Mouse (Mus musculus): ENCODE measurements around the gene Prr15l. TPM values are rescaled to one million over a fixed set of nuclear protein-coding genes. Genes with fewer than 3 reads are reported as not detected.
A peak's percentile ranks its signal among the peaks of the same experiment; 100 is the strongest.

The Prr15l gene
- polyA plus RNA-seq (2014; fragmentation: Nextera tagmentation; extraction: Ambion mirVana) = 0.16 and 0.24 TPM in 2 replicates

DNA sequence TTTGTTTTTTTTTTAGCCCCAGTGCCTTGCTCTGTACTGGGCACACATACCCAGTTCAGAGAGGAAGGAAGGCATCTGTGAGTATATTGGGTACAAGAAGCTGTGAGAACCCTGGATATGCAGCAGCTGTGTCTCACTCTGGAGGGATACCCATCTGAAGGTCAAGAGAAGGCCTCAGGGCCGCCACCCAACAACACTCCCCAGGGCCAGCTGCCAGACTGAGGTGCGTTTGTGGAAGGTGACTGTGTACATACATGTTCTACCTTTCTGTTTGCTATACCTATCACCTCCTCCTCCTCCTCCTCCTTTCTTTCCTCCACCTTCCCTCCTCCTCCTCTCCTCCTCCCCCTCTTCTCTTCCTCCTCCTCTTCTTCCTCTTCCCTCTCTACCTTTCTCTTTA is at the start of gene Prr15l:
Prr15l (plus strand) TSS at position 17 of the 400 bp plus-strand sequence.
- H3K36me3 ChIP-seq (ENCODE audit: control insufficient read depth, insufficient read depth, low read length) = no peaks in the 10 kb centered on the region
- no peak within 1 kb of the TSS for H3K4me2 ChIP-seq (ENCODE audit: low read length)
- WGBS = 81% methylated on average over 2 of the region's 2 CpGs
- H3K27ac ChIP-seq (replicated peaks; ENCODE audit: low read depth, low read length) = no peak within 1 kb of the TSS
- DNase-seq (no peak), ATAC-seq (ENCODE audit: low FRiP score, low TSS enrichment) (no peak)
- H3K4me1 ChIP-seq (ENCODE audit: control insufficient read depth, insufficient read depth, low read length) = no peaks in the 10 kb centered on the region
- H3K9me3 ChIP-seq (ENCODE audit: control insufficient read depth, low read length) = no peaks in the 10 kb centered on the region
- H3K4me3 ChIP-seq (replicated peaks; ENCODE audit: low read depth, low read length) = no peak within 1 kb of the TSS
- H3K27me3 ChIP-seq (ENCODE audit: control insufficient read depth, insufficient read depth, low read length) = no peaks in the 10 kb centered on the region
- no peak within 1 kb of the TSS for H3K9ac ChIP-seq (replicated peaks; ENCODE audit: low read length)

- WGBS = 15% methylated on average over 3 of the region's 3 CpGs
- ATAC-seq (ENCODE audit: low FRiP score, low TSS enrichment) (no peak), DNase-seq (peak; percentile 18)
- Histone ChIP-seq H3K4me2 (ENCODE audit: low read length) (no peak overlapping the region), H3K27ac (replicated peaks; ENCODE audit: low read depth, low read length) (peak overlapping the region; percentile 100), H3K4me3 (replicated peaks; ENCODE audit: low read depth, low read length) (no peak overlapping the region), H3K9me3 (ENCODE audit: control insufficient read depth, low read length) (no peaks in the 10 kb centered on the region), H3K9ac (replicated peaks; ENCODE audit: low read length) (no peak overlapping the region), H3K36me3 (ENCODE audit: control insufficient read depth, insufficient read depth, low read length) (no peaks in the 10 kb centered on the region), H3K27me3 (ENCODE audit: control insufficient read depth, insufficient read depth, low read length) (no peaks in the 10 kb centered on the region), H3K4me1 (ENCODE audit: control insufficient read depth, insufficient read depth, low read length) (peaks cover 53% of the 10 kb centered on the region)
These were observed 49.2 kb upstream of the Prr15l start for GRCm38 (mm10) chr11:96878715-96879114.

DNA sequence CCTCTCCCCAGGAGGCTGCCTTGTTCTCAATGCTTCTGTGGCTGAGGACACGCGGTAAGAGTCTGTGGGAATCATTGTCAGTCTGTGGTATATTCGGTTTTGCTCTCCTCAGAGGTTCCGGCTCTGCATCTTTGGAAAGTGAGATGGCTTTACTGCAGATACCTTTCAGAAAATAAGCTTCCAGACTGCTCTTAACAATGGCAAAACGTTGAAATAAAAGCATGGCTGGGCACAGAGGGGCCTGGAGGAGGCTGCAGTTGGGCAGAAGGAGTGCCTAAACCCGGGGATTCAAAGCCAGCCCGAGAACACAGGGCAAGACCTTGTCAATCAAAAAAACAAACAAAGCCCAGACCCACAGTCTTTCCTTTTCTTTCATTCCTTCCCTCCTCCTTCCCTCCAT is 48.5 kb upstream of the Prr15l start:
- no peak overlapping the region for H3K9ac ChIP-seq (replicated peaks; ENCODE audit: low read length)
- H3K27ac ChIP-seq (replicated peaks; ENCODE audit: low read depth, low read length) = peak overlapping the region; percentile 100
- 5% methylated on average over 7 of the region's 7 CpGs for WGBS
- peaks cover 46% of the 10 kb centered on the region for H3K4me1 ChIP-seq (ENCODE audit: control insufficient read depth, insufficient read depth, low read length)
- no peak overlapping the region for H3K4me2 ChIP-seq (ENCODE audit: low read length)
- H3K36me3 ChIP-seq (ENCODE audit: control insufficient read depth, insufficient read depth, low read length) = no peaks in the 10 kb centered on the region
- ATAC-seq (ENCODE audit: low FRiP score, low TSS enrichment) (no peak), DNase-seq (peak; percentile 44)
- no peaks in the 10 kb centered on the region for H3K27me3 ChIP-seq (ENCODE audit: control insufficient read depth, insufficient read depth, low read length)
- no peaks in the 10 kb centered on the region for H3K9me3 ChIP-seq (ENCODE audit: control insufficient read depth, low read length)
- no peak overlapping the region for H3K4me3 ChIP-seq (replicated peaks; ENCODE audit: low read depth, low read length)

DNA sequence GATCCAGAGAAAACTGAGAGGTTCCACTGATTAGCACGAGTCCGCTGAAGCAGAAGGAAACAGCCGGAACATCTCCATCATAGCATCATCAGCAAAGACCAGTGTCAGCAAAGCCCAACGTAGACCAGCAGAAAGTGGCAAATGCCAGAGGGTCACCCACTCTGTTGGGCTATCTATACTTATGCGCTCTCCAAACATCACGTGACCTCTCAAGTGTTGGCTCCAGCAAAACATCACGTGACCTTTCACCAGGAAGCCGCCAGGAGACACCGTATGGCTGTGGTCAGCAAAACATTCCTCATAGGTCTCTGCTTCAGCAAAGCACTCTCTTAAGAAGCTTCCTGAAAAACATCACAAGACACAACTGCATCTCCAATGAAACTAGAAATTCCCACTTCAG is 47.6 kb upstream of the Prr15l start:
- WGBS = 94% methylated on average over 9 of the region's 9 CpGs
- Histone ChIP-seq H3K9ac (replicated peaks; ENCODE audit: low read length) (no peak overlapping the region), H3K9me3 (ENCODE audit: control insufficient read depth, low read length) (no peaks in the 10 kb centered on the region), H3K4me2 (ENCODE audit: low read length) (no peak overlapping the region), H3K27ac (replicated peaks; ENCODE audit: low read depth, low read length) (no peak overlapping the region), H3K27me3 (ENCODE audit: control insufficient read depth, insufficient read depth, low read length) (no peaks in the 10 kb centered on the region), H3K36me3 (ENCODE audit: control insufficient read depth, insufficient read depth, low read length) (no peaks in the 10 kb centered on the region), H3K4me1 (ENCODE audit: control insufficient read depth, insufficient read depth, low read length) (peaks cover 44% of the 10 kb centered on the region), H3K4me3 (replicated peaks; ENCODE audit: low read depth, low read length) (no peak overlapping the region)
- DNase-seq (no peak), ATAC-seq (ENCODE audit: low FRiP score, low TSS enrichment) (no peak)

- Histone ChIP-seq H3K4me3 (replicated peaks; ENCODE audit: low read depth, low read length) (no peak overlapping the region), H3K9ac (replicated peaks; ENCODE audit: low read length) (peak overlapping the region; percentile 27), H3K4me1 (ENCODE audit: control insufficient read depth, insufficient read depth, low read length) (peaks cover 24% of the 10 kb centered on the region), H3K36me3 (ENCODE audit: control insufficient read depth, insufficient read depth, low read length) (no peaks in the 10 kb centered on the region), H3K27ac (replicated peaks; ENCODE audit: low read depth, low read length) (peak overlapping the region; percentile 85), H3K27me3 (ENCODE audit: control insufficient read depth, insufficient read depth, low read length) (no peaks in the 10 kb centered on the region), H3K4me2 (ENCODE audit: low read length) (no peak overlapping the region), H3K9me3 (ENCODE audit: control insufficient read depth, low read length) (no peaks in the 10 kb centered on the region)
- DNase-seq = peak; percentile 74
- 9% methylated on average over 5 of the region's 5 CpGs for WGBS
- ATAC-seq (ENCODE audit: low FRiP score, low TSS enrichment) = peak; percentile 84
These were observed 42.0 kb upstream of the Prr15l start for GRCm38 (mm10) chr11:96885901-96886340.

DNA sequence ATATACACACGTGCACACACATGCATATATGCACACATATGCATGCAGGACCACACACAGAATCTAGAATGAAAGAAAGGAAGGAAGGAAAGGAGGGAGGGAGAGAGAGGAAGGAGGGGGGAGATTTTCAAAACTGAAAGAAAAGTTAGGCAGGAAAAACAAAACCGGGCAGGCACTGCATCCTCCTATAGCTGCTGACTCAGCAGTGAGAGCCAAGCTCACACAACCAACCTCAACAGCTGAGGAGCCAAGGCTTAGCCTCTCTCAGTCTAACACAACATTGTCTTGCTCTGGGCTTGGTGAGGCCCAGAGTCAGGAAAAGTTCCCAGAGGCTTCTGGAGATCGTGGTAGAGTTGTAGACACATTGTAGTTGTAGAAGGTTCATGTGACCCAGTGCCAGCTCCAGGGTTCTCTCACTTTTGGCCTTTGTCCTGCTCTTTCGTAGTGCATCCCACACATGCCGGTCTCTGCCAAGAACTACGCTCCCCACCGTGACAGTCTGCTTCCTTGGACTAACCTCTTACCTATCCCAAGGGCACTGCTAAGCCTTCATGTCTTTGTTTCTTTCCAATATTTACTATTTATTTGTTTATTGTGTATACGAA is 40.9 kb upstream of the Prr15l start:
- no peak for ATAC-seq (ENCODE audit: low FRiP score, low TSS enrichment)
- peak overlapping the region; percentile 85 for H3K27ac ChIP-seq (replicated peaks; ENCODE audit: low read depth, low read length)
- WGBS = 89% methylated on average over 8 of the region's 8 CpGs
- H3K4me3 ChIP-seq (replicated peaks; ENCODE audit: low read depth, low read length) = no peak overlapping the region
- H3K36me3 ChIP-seq (ENCODE audit: control insufficient read depth, insufficient read depth, low read length) = no peaks in the 10 kb centered on the region
- H3K4me1 ChIP-seq (ENCODE audit: control insufficient read depth, insufficient read depth, low read length) = peaks cover 24% of the 10 kb centered on the region
- no peaks in the 10 kb centered on the region for H3K27me3 ChIP-seq (ENCODE audit: control insufficient read depth, insufficient read depth, low read length)
- DNase-seq = no peak
- no peak overlapping the region for H3K4me2 ChIP-seq (ENCODE audit: low read length)
- no peaks in the 10 kb centered on the region for H3K9me3 ChIP-seq (ENCODE audit: control insufficient read depth, low read length)
- H3K9ac ChIP-seq (replicated peaks; ENCODE audit: low read length) = no peak overlapping the region

DNA sequence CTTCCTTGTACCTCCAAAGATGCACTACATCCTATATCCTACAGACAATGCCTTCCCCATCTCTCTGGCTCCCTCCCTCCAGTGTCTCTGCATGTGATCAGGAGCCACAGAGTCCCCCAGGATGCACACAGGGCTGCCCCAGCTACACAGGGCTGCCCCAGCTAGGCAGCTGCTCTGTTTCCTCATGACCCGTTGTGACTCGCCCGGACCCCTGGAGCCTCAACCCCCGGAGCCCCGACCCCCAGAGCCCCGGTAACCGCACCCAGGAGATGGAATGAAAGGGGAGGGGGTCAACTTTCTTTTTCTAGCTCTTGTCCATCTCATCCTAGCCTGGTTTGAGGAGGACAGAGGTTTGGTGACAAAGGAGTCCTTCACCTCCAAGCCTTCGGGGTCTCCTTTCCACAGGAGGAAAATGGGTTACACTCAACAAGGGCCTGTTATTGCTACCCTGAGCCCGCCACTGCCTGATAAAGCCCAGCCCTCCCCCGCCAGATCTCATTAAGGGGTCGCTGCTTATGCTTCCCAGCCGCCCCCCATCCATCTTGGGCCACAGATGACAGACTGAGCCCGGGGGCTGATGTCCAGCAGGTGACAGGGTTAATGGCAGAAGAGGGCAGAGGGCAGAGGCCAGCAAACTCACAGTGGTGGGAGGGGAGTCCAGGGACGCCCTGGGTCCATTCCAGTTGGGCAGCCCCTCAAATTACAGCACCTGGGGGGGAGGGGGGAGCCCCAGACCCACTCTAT is 35.9 kb upstream of the Prr15l start:
- H3K27ac ChIP-seq (replicated peaks; ENCODE audit: low read depth, low read length) = no peak overlapping the region

DNA sequence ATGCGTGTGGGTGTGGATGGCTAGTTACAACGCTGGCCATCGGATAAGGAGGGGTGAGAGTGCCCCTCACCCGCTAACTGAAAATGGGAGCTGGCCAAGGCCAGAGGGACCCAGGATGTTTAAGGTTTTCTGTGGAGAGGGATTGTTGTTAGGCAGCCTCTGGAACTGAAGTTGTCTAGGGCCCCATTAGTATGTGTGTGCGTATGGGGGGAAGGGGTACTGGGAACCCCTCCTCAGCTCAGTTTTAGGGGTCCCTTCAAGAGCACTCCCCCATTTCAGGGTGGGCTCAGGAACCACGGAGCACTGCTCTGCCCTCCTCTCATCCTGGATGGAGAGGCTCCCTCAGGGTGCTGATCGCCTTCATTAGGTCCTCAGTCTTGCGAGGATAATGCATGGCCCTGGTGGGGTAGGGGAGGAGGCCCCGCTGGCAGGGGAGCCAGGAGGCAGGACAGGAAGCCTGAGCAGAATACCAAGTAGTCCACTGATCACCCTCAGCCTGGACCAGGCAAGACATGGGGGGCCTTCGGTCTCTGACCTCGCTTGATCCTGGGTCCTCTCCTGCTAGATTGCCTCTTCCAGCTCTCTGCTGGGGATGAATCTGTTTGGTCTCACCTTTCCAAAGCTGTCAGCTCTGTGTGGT is 34.6 kb upstream of the Prr15l start:
- Histone ChIP-seq H3K9me3 (ENCODE audit: control insufficient read depth, low read length) (no peaks in the 10 kb centered on the region), H3K9ac (replicated peaks; ENCODE audit: low read length) (no peak overlapping the region; the same call in 1 of the 2 replicates), H3K4me2 (ENCODE audit: low read length) (no peak overlapping the region), H3K27me3 (ENCODE audit: control insufficient read depth, insufficient read depth, low read length) (no peaks in the 10 kb centered on the region), H3K27ac (replicated peaks; ENCODE audit: low read depth, low read length) (peak overlapping the region; percentile 72), H3K36me3 (ENCODE audit: control insufficient read depth, insufficient read depth, low read length) (no peaks in the 10 kb centered on the region), H3K4me1 (ENCODE audit: control insufficient read depth, insufficient read depth, low read length) (peaks cover 21% of the 10 kb centered on the region), H3K4me3 (replicated peaks; ENCODE audit: low read depth, low read length) (no peak overlapping the region)
- peak; percentile 57 for DNase-seq
- 41% methylated on average over 11 of the region's 11 CpGs for WGBS
- ATAC-seq (ENCODE audit: low FRiP score, low TSS enrichment) = no peak

More for the DNA sequence above, 35.9 kb upstream of the Prr15l start:
- 48% methylated on average over 14 of the region's 14 CpGs for WGBS
- H3K9ac ChIP-seq (replicated peaks; ENCODE audit: low read length) = no peak overlapping the region
- H3K9me3 ChIP-seq (ENCODE audit: control insufficient read depth, low read length) = no peaks in the 10 kb centered on the region
- H3K4me3 ChIP-seq (replicated peaks; ENCODE audit: low read depth, low read length) = no peak overlapping the region
- no peak for DNase-seq
- peaks cover 11% of the 10 kb centered on the region for H3K4me1 ChIP-seq (ENCODE audit: control insufficient read depth, insufficient read depth, low read length)
- H3K4me2 ChIP-seq (ENCODE audit: low read length) = no peak overlapping the region
- H3K27me3 ChIP-seq (ENCODE audit: control insufficient read depth, insufficient read depth, low read length) = no peaks in the 10 kb centered on the region
- no peaks in the 10 kb centered on the region for H3K36me3 ChIP-seq (ENCODE audit: control insufficient read depth, insufficient read depth, low read length)
- no peak for ATAC-seq (ENCODE audit: low FRiP score, low TSS enrichment)

Data from midbrain, embryonic 14.5 days (tissue).